Mouse (Mus musculus) kidney, postnatal 0 days (tissue): ENCODE measurements around the gene Klhl32. TPM values are rescaled to one million over a fixed set of nuclear protein-coding genes. Genes with fewer than 3 reads are reported as not detected.
"Not testable (repeated sequence)": the region's sequence is repeated elsewhere in the genome, so short reads cannot be mapped to it uniquely, and the experiment has no call there.

Experiments used
- ATAC-seq: fragments of 200-750 bp; cut with Nextera tagmentation; replicated peaks from 2 replicates; pipeline ENCODE4 v1.8.0; 2017; ENCODE audit warnings: low read depth, moderate number of reproducible peaks, moderate TSS enrichment, moderate library complexity; ENCODE audit not compliant: low FRiP score
- DNase-seq: peaks from one replicate; pipeline ENCODE4 v3.0.0-alpha.2; 2016; ENCODE audit warnings: low spot score
- H3K27ac ChIP-seq: fragments of 300-500 bp; sonication (generic); 2 replicates; pipeline ENCODE4 v1.5.1; 2014; ENCODE audit warnings: mild to moderate bottlenecking
- H3K27me3 ChIP-seq: fragments of 300-500 bp; sonication (generic); 2 replicates; pipeline ENCODE4 v1.6.1; 2014; ENCODE audit warnings: low read length, mixed read lengths; ENCODE audit not compliant: insufficient read depth
- H3K36me3 ChIP-seq: fragments of 300-500 bp; sonication (generic); 2 replicates; pipeline ENCODE4 v1.6.1; 2014; ENCODE audit warnings: low read length, mixed read lengths; ENCODE audit not compliant: insufficient read depth
- H3K4me1 ChIP-seq: fragments of 300-500 bp; sonication (generic); replicated peaks from 2 replicates; pipeline ENCODE4 v1.6.1; 2014; ENCODE audit warnings: antibody characterized with exemption, low read length, mixed read lengths; ENCODE audit not compliant: insufficient read depth
- H3K4me2 ChIP-seq: fragments of 300-500 bp; sonication (generic); 2 replicates; pipeline ENCODE4 v1.6.1; 2014; ENCODE audit warnings: mild to moderate bottlenecking, low read length, moderate library complexity, mixed read lengths
- H3K4me3 ChIP-seq: fragments of 300-500 bp; sonication (generic); replicated peaks from 2 replicates; pipeline ENCODE4 v1.5.1; 2014; ENCODE audit warnings: low read depth, low read length
- H3K9ac ChIP-seq: fragments of 300-500 bp; sonication (generic); 2 replicates; pipeline ENCODE4 v1.6.1; 2014; ENCODE audit warnings: low read depth, low read length
- H3K9me3 ChIP-seq: fragments of 300-500 bp; sonication (generic); replicated peaks from 2 replicates; pipeline ENCODE4 v1.6.1; 2016; ENCODE audit warnings: low read length, inconsistent platforms, mixed read lengths
- CTCF ChIP-seq: IDR thresholded peaks from 2 replicates; pipeline ENCODE4 v1.5.1; 2016; ENCODE audit warnings: antibody characterized with exemption, low read depth, mild to moderate bottlenecking, moderate library complexity
- WGBS: fragments of 180-500 bp; shearing (Covaris S2); extraction: QIAGEN DNeasy Blood & Tissue Kit; methylation state at CpG from one replicate; pipeline ENCODE4 v1.1.7; 2014; 5-methylcytosine and 5-hydroxymethylcytosine counted together
- polyA plus RNA-seq: library from polyadenylated mRNA; unstranded; fragments of >200 nt; fragmentation: Nextera tagmentation; extraction: Ambion mirVana; gene quantifications from 2 replicates; pipeline ENCODE4 v1.2.1, GENCODE M21; 2015

Gene Klhl32
- polyA plus RNA-seq, 1 experiment from 2014 or later = 2.4 TPM

DNA sequence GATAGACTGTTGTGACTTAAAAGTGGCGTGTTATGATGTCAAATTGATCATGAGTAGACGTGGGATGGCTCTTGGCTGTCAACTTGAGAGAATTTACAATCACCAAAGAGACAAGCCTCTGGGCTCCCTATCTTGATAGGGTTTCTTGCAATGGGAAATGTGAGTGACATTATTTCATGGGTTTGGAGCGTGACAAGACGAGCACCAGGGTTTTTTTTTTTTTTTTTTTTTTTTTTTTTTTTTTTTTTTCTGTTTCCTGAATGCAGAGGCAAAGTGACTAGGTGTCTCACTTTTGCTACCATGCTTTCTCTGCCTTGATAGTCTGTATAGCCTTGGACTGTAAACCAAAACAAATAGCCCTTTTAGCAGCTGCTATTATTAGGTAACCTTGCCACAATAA, 43.7 kb upstream of the Klhl32 start:
- DNase-seq = no peak
- Histone ChIP-seq H3K27ac (no peak overlapping the region), H3K27me3 (no peaks in the 10 kb centered on the region), H3K4me1 (peaks cover 5% of the 10 kb centered on the region; the same call in 1 of the 2 replicates), H3K9me3 (no peaks in the 10 kb centered on the region), H3K4me2 (no peak overlapping the region), H3K9ac (no peak overlapping the region), H3K4me3 (no peak overlapping the region), H3K36me3 (no peaks in the 10 kb centered on the region)
- 67% methylated on average over 4 of the region's 4 CpGs for WGBS
- ATAC-seq = no peak
- no peak for TF ChIP-seq CTCF

DNA sequence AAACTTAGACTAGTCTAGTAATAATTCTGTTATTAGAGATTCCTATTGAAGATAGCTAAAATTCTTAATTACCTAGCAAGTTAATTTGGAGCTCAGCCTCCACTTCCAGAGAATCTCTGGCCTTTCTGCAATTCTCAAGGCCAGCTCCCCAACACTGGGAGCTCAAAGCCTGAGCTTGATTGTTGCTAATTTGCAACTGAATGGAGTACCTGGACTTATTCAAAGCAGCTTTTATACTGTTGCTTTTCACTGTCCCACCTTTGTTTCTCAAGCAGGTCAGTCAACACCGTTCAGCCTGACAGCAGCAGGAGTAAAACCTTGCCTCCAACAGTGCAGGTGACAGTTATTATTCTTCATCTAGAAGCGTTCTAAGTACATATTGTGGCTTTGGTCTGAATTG, 41.4 kb upstream of the Klhl32 start:
- not testable (repeated sequence) for H3K4me2 ChIP-seq, DNase-seq, H3K9me3 ChIP-seq, H3K27me3 ChIP-seq, H3K27ac ChIP-seq, H3K9ac ChIP-seq, ATAC-seq, H3K4me1 ChIP-seq, H3K4me3 ChIP-seq, H3K36me3 ChIP-seq
- WGBS = 68% methylated on average over 2 of the region's 2 CpGs

DNA sequence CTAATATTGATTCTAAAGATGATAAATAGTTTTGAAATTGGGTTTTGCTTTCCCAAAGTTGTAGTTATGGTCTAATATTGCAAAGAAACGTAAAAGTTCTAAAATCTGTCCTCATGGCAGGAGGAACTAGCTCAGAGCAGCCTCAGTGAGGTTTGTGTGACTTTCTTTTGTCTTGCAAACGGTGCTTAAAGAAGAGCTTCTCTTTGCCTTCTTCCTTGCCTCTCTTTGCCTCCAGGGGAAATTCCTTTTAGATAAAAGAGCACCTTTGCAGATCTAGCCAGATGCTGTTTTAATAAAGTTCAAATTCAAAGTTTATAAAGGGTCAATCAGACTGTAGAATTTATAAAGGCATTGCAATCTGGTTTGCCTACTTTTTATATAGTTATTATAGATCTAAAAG, 38.5 kb upstream of the Klhl32 start:
- H3K9ac ChIP-seq, H3K27me3 ChIP-seq, ATAC-seq, H3K9me3 ChIP-seq, H3K27ac ChIP-seq, DNase-seq, H3K36me3 ChIP-seq, H3K4me2 ChIP-seq, H3K4me1 ChIP-seq, H3K4me3 ChIP-seq: not testable (repeated sequence)
- WGBS = 54% methylated on average over 2 of the region's 2 CpGs

DNA sequence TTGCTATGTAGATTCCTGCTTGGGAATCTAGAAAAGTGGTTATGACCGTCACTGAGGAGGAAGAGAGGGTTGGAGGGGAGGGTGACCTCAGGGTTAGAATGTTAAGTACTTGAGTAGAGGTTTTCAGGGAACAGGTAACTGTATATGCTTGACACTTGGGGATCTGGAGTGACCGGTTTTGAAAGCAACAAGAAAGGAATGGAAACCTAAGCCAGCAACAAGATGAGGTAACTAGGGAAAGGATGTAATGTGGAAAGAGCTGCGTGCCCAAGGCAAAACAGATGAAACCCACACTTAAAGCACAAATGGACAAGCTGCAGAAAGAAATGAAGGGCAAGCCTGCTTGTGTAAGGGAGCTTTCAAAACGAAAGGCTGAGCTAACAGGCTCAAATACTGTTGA, 18.3 kb upstream of the Klhl32 start:
- no peak for TF ChIP-seq CTCF
- 30% methylated on average over 4 of the region's 4 CpGs for WGBS
- Histone ChIP-seq H3K4me1 (no peaks in the 10 kb centered on the region), H3K36me3 (no peaks in the 10 kb centered on the region), H3K27ac (no peak overlapping the region), H3K4me2 (no peak overlapping the region), H3K4me3 (no peak overlapping the region), H3K9ac (no peak overlapping the region), H3K27me3 (no peaks in the 10 kb centered on the region), H3K9me3 (no peaks in the 10 kb centered on the region)
- no peak for ATAC-seq
- no peak for DNase-seq

DNA sequence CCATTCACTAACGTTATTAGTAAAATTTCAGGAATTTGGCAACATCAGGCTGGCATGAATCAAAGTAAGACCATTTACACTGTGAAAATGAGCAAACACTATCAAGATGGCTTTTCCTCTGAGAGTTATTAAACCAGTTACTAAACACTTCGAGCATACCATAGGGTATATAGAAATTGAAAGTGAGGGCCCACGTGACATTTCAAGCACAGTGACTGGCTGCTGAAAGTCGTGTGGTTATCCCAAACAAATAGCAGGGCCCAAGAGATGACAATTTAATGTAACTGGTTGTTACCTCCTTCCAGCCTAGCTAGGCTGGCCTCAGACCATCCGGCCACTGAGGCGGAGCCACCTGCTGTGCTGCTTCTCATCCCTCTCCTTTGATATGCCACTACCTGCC, 14.8 kb upstream of the Klhl32 start:
- 45% methylated on average over 6 of the region's 6 CpGs for WGBS
- no peak for TF ChIP-seq CTCF
- no peaks in the 10 kb centered on the region for H3K36me3 ChIP-seq
- no peaks in the 10 kb centered on the region for H3K4me1 ChIP-seq
- no peaks in the 10 kb centered on the region for H3K27me3 ChIP-seq
- no peak for DNase-seq
- no peak overlapping the region for H3K4me2 ChIP-seq
- no peak for ATAC-seq
- H3K9me3 ChIP-seq = no peaks in the 10 kb centered on the region
- H3K4me3 ChIP-seq = no peak overlapping the region
- H3K27ac ChIP-seq = no peak overlapping the region
- H3K9ac ChIP-seq = no peak overlapping the region

- TF ChIP-seq CTCF = no peak
- H3K4me3 ChIP-seq = no peak overlapping the region
- H3K27ac ChIP-seq = no peak overlapping the region
- no peak for ATAC-seq
- DNase-seq = no peak
- WGBS = 80% methylated on average over 2 of the region's 2 CpGs
- no peak overlapping the region for H3K4me2 ChIP-seq
- no peaks in the 10 kb centered on the region for H3K27me3 ChIP-seq
- no peaks in the 10 kb centered on the region for H3K36me3 ChIP-seq
- H3K9me3 ChIP-seq = no peaks in the 10 kb centered on the region
- H3K9ac ChIP-seq = no peak overlapping the region
- no peaks in the 10 kb centered on the region for H3K4me1 ChIP-seq
These were observed 3.5 kb downstream of the Klhl32 start for GRCm38 (mm10) chr4:24847406-24847805.

GRCm38 (mm10) chr4:24845546-24845945, 5.4 kb downstream of the Klhl32 start:
- no peaks in the 10 kb centered on the region for H3K36me3 ChIP-seq
- no peak overlapping the region for H3K4me3 ChIP-seq
- DNase-seq (no peak), ATAC-seq (no peak)
- no peaks in the 10 kb centered on the region for H3K4me1 ChIP-seq
- WGBS = 90% methylated on average over 5 of the region's 5 CpGs
- no peak overlapping the region for H3K4me2 ChIP-seq
- H3K27ac ChIP-seq = no peak overlapping the region
- H3K27me3 ChIP-seq = no peaks in the 10 kb centered on the region
- no peak for TF ChIP-seq CTCF
- H3K9ac ChIP-seq = no peak overlapping the region
- no peaks in the 10 kb centered on the region for H3K9me3 ChIP-seq
